Mouse (Mus musculus) spleen, adult 2 months (tissue): ENCODE measurements around the gene Smc3. TPM values are rescaled to one million over a fixed set of nuclear protein-coding genes. Genes with fewer than 3 reads are reported as not detected.
A peak's percentile ranks its signal among the peaks of the same experiment; 100 is the strongest.

ENCODE experiments used
- DNase-seq, 2 experiments: peaks; one replicate each; pipeline versions ENCODE4 v3.0.0 to v3.0.0-alpha.2; 2012 to 2021; ENCODE audit warnings: low spot score in 2 of 2, low read depth in 1 of 2
- H3K27ac ChIP-seq: fragments of 200-500 bp; 2 replicates; pipeline ENCODE4 v1.5.1; 2012; ENCODE audit warnings: low read length, inconsistent platforms; ENCODE audit not compliant: insufficient read depth
- H3K27me3 ChIP-seq: fragments of 200-500 bp; 2 replicates; pipeline ENCODE4 v1.6.1; 2012; ENCODE audit warnings: mild to moderate bottlenecking, moderate library complexity, low read length, inconsistent platforms; ENCODE audit not compliant: control insufficient read depth, insufficient read depth
- H3K36me3 ChIP-seq: fragments of 200-500 bp; 2 replicates; pipeline ENCODE4 v1.6.1; 2012; ENCODE audit warnings: mild to moderate bottlenecking, low read length, inconsistent platforms; ENCODE audit not compliant: control insufficient read depth, insufficient read depth
- H3K4me1 ChIP-seq: fragments of 200-500 bp; 2 replicates; pipeline ENCODE4 v1.6.1; 2011; ENCODE audit warnings: inconsistent platforms; ENCODE audit not compliant: control insufficient read depth, insufficient read depth, insufficient read length
- H3K4me3 ChIP-seq: fragments of 200-500 bp; 2 replicates; pipeline ENCODE4 v1.5.1; 2011; ENCODE audit warnings: mild to moderate bottlenecking, inconsistent platforms; ENCODE audit not compliant: insufficient read depth, insufficient read length; ENCODE audit errors: extremely low read depth
- CTCF ChIP-seq: fragments of 200-500 bp; IDR thresholded peaks from 2 replicates; pipeline ENCODE4 v1.5.1; 2011; ENCODE audit warnings: mild to moderate bottlenecking, inconsistent platforms; ENCODE audit not compliant: insufficient read depth, insufficient read length, insufficient replicate concordance; ENCODE audit errors: extremely low read depth
- POLR2A ChIP-seq: fragments of 200-500 bp; IDR thresholded peaks from 2 replicates; pipeline ENCODE4 v1.6.1; 2011; ENCODE audit warnings: low read depth, low read length, inconsistent platforms
- WGBS: fragments of 180-500 bp; shearing (Covaris S2); methylation state at CpG from one replicate; pipeline ENCODE4 v1.1.7; 2018; 5-methylcytosine and 5-hydroxymethylcytosine counted together
- polyA plus RNA-seq: library from polyadenylated mRNA; depleted of rRNA; stranded (reverse); fragments of >200 nt; gene quantifications from 2 replicates; pipeline ENCODE4 v1.2.3, GENCODE M21; 2012

The Smc3 gene
- polyA plus RNA-seq, 1 experiment = 3.6 TPM

DNA sequence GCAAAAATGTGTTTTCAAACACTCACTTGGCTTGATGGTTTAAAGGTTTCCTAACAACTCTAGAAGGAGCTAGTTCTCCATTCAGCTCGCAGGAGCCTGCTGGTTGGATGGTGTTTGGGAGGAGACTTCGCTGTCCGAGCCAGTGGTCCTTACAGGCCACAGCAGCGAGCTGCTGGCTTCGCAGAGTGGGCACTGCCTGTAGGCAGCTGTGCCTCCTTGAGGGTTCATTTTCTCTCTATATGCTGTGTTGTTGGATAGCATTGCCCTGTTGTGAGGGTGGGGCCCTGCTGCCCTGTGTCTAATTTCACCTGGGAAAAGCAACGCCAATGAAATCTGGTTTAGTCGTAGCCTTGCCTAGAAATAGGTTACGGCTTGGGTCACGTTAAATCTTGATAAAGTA, 47.1 kb downstream of the Smc3 start:
- no peak overlapping the region for H3K27ac ChIP-seq
- no peaks in the 10 kb centered on the region for H3K4me1 ChIP-seq
- H3K27me3 ChIP-seq = no peaks in the 10 kb centered on the region
- no peak overlapping the region for H3K4me3 ChIP-seq
- 94% methylated on average over 9 of the region's 9 CpGs for WGBS
- no peak for TF ChIP-seq CTCF
- TF ChIP-seq POLR2A = no peak
- peaks cover 18% of the 10 kb centered on the region for H3K36me3 ChIP-seq
- DNase-seq = no peak

GRCm38 (mm10) chr19:53648056-53648455, 47.9 kb downstream of the Smc3 start:
- Histone ChIP-seq H3K27ac (no peak overlapping the region), H3K4me1 (no peaks in the 10 kb centered on the region), H3K4me3 (no peak overlapping the region), H3K27me3 (no peaks in the 10 kb centered on the region), H3K36me3 (peaks cover 17% of the 10 kb centered on the region)
- 49% methylated on average over 5 of the region's 5 CpGs for WGBS
- DNase-seq = no peak
- TF ChIP-seq POLR2A (no peak), CTCF (no peak)

DNA sequence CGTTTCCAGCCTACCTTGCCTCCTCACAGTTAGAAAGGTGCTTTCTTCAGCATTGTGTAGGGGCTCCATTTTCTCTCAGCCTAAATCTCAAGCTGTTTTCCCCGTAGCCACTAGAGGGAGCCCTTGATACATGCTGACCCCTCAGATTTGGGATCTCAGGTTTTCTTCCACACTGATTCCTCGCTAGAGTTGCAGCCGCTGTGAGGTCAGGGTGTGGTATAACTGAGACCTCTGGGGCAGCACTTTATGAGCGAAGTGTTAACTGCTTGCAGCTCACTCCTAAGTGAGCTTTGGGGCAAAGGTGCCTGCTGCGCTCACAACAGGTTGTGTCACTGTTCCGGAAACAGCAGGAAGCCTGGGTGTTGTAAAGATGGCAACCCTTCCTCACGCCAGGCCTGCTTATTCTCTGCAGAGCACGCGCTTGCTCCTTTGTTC, 48.6 kb downstream of the Smc3 start:
- peaks cover 16% of the 10 kb centered on the region for H3K36me3 ChIP-seq
- no peak overlapping the region for H3K27ac ChIP-seq
- TF ChIP-seq POLR2A (no peak), CTCF (peak; percentile 75; the same call in 1 of the 2 replicates)
- no peak overlapping the region for H3K4me3 ChIP-seq
- H3K4me1 ChIP-seq = no peaks in the 10 kb centered on the region
- DNase-seq = peak; percentile 27 to 33
- 44% methylated on average over 10 of the region's 10 CpGs for WGBS
- no peaks in the 10 kb centered on the region for H3K27me3 ChIP-seq

DNA sequence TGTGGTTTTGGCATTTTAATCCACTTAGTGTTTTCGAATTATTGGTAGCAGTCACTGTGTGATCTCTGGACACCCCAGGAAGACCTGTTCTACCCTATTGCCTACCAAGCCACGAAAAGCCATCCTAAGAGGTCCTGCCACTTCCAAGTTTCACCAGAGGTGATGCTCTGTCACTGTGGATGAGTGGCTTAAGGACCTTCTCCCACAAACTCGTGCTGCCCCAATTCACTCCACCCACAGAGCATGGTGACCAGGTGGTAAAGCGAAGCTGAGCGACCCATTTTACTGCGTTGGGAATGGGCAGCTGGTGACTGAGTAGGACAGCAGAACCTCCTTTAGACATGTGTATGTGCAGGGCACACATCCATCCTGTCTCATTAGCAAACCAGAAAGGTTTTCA, 49.2 kb downstream of the Smc3 start:
- peaks cover 14% of the 10 kb centered on the region for H3K36me3 ChIP-seq
- no peak overlapping the region for H3K4me3 ChIP-seq
- no peak for DNase-seq
- H3K27me3 ChIP-seq = no peaks in the 10 kb centered on the region
- TF ChIP-seq CTCF (no peak), POLR2A (no peak)
- H3K4me1 ChIP-seq = no peaks in the 10 kb centered on the region
- H3K27ac ChIP-seq = no peak overlapping the region
- WGBS = 86% methylated on average over 6 of the region's 6 CpGs

GRCm38 (mm10) chr19:53649802-53650201, 49.6 kb downstream of the Smc3 start:
- Histone ChIP-seq H3K4me1 (no peaks in the 10 kb centered on the region), H3K4me3 (no peak overlapping the region), H3K36me3 (peaks cover 13% of the 10 kb centered on the region), H3K27ac (no peak overlapping the region), H3K27me3 (no peaks in the 10 kb centered on the region)
- WGBS = 66% methylated on average over 5 of the region's 5 CpGs
- TF ChIP-seq CTCF = no peak
- no peak for TF ChIP-seq POLR2A
- no peak for DNase-seq

GRCm38 (mm10) chr19:53650921-53651320, 50.7 kb downstream of the Smc3 start:
- WGBS = 80% methylated on average over 7 of the region's 7 CpGs
- Histone ChIP-seq H3K36me3 (peaks cover 6% of the 10 kb centered on the region), H3K4me3 (no peak overlapping the region), H3K27ac (no peak overlapping the region), H3K4me1 (no peaks in the 10 kb centered on the region), H3K27me3 (no peaks in the 10 kb centered on the region)
- TF ChIP-seq POLR2A (no peak), CTCF (no peak)
- no peak for DNase-seq

DNA sequence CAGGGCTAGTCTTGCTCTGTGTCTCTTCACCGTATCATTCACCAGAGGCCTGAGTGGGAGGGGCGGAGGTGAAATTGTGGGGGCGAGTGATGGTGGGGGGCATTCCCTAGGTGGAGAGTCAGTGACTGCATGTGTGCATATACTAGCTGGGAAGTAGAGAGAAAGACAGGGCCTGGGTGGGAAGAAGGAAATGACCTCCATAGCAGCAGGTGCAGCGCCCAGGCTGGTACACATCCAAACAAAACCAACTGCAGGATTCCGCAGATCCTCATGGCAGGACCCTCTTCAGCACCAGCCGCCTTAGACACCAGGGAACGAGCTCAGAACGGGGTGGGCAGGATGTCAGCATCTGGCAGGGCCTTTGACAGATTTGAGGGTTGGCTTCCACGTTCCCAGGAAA, 52.1 kb downstream of the Smc3 start:
- 0 out of 2 replicates have a peak, but pooled peaks cover 1% of the 10 kb centered on the region for H3K36me3 ChIP-seq
- DNase-seq = no peak
- no peak overlapping the region for H3K27ac ChIP-seq
- H3K27me3 ChIP-seq = no peaks in the 10 kb centered on the region
- H3K4me1 ChIP-seq = no peaks in the 10 kb centered on the region
- no peak for TF ChIP-seq CTCF
- no peak for TF ChIP-seq POLR2A
- 90% methylated on average over 9 of the region's 9 CpGs for WGBS
- H3K4me3 ChIP-seq = no peak overlapping the region
